Mouse (Mus musculus) cerebellum, adult 11 months (tissue): ENCODE data around the gene Vwa5a.

ENCODE experiments used
- DNase-seq: peaks from one replicate; pipeline ENCODE4 v3.0.0; 2022

The Vwa5a gene

DNA sequence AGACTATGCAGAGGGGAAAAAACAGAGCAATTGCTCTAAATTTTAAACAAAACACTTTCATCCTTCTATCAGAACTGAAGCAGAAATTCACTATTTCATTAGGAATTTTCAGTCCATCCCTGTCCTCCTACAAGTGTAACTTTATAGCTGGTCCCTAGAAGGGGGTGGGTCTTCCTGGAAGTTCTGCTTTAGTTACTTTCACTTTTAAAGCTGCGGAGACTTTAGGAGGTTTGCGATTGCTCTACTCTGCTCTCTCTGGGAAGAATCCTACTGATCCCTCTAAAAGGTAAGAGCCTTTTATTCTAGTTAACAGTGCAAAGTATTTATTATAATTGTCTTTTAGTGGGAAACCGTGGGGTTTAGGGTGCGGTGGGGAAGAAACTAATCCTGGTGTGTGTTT is at the start of gene Vwa5a:
Gene Vwa5a, plus strand, starts transcription at position 167 of the 400 bp plus-strand sequence.
- no peak for DNase-seq

DNA sequence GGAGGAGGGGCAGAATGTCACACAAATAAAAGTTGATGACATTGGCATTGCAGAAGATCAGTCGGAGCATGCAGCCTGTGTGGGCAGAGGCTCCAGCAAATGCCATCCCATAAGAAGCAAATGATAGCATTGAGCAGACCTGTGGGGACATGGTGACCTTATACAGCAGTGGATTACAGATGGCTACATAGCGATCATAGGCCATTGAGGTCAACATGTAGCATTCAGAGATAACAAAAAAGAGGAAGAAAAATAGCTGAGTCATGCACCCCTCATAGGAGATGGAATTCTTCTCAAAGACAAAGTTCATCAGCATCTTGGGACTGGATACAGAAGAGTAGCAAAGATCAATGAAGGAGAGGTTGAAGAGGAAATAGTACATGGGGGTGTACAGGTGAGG is 45.2 kb upstream of the Vwa5a start:
- DNase-seq: no peak

DNA sequence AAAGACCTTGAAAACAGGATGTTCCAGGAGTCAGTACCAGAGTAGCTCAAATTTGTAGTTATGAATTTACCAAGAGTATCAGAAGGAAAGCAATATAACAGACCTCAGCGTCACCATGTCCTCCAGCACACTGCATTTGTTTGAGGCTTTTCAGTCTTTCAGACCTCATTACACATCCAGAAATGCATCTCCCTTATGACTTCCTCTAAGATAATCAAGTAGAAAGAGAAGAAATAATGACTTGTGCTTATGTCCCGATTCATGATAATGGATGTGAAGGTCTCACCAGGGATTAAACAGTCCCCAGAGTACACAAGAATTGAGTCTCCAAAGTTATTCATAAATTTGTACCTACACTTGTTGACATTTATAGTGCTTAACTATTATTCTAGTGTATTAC is 43.6 kb upstream of the Vwa5a start, which contains the start of gene Olfr918:
Gene Olfr918, minus strand, starts transcription at position 101 of the 400 bp plus-strand sequence.
- no peak for DNase-seq

DNA sequence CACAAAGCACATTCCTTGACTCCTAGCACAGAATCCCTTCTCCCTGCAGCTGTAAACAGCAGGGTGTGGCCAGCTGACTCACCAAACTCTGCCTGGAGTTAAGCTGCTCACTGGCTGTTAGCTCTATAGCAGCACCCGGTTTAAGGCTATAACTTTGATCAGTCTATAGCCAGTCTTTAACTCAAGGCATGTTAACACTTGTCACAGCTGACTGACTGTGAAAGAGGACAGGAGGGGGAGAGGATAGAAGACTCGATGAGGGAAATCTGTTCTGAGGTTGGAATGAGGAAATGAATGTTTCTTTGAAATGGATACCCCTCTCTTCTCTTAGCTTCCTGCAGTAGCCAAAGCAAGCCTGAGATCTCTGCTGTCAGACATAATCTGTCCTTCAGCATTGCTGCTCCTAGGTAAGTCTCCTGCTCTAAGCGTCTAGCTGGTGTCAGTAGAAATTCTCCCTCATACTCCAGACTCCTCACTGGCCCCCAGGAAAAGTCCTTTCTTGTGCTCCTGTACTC is 916 bp downstream of the Vwa5a start:
- DNase-seq: no peak

DNA sequence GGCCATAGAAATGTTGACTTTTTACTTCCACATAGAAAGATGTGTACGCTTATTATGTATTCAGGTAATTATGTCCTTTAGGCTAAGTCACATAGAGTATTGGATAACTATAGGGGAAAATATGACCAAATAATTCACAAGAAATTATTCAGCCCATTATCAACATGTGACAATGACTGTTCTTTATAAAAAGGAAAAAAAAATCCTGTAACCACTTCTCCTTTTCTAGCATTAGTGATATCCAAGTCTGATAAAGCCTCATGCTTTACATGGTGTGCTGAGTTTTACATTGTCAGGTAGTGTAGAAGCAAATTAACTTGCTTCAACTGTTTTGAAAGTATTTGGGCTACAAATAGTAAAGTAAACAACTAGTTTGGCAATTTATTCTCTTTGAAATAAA is 6.0 kb downstream of the Vwa5a start:
- DNase-seq: no peak

DNA sequence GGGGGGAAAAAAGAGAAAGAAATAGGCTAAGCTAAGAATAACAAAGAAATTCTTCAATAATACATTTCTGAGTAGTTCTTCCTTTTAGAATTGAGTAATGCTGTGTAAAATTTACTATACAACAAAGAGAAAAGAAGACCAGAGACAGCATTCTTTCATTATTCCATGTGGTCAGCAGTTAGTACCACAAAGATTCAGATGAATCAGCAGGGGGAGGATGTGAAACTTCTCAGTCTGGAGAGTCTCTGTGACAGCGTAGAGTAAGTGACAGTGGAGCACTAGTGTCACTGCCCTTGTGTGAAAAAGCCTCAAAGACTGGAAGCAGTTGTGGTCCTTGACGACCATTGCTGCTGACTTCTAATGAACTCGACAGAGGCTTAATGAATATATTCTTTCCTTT is 10.2 kb downstream of the Vwa5a start:
- no peak for DNase-seq

DNA sequence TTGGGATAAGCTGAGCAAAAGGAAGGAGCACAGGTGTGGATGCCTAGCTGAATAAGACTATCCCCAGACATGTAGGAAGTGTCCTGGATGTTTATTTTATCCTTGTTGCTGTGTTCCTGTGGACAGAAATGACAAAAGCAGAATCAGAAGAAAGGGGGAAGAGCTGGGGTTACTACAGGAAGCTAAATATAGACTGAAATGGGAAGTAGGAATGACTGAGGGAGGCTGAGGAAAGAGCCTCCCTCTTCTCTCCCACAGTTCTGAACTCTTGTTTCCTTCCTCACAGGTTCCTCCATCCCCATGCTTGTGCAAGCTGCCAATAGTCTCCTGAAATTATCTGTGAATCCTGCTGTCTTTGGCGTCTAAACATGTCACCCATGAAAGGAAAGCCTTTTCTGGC is 23.3 kb downstream of the Vwa5a start:
- no peak for DNase-seq

DNA sequence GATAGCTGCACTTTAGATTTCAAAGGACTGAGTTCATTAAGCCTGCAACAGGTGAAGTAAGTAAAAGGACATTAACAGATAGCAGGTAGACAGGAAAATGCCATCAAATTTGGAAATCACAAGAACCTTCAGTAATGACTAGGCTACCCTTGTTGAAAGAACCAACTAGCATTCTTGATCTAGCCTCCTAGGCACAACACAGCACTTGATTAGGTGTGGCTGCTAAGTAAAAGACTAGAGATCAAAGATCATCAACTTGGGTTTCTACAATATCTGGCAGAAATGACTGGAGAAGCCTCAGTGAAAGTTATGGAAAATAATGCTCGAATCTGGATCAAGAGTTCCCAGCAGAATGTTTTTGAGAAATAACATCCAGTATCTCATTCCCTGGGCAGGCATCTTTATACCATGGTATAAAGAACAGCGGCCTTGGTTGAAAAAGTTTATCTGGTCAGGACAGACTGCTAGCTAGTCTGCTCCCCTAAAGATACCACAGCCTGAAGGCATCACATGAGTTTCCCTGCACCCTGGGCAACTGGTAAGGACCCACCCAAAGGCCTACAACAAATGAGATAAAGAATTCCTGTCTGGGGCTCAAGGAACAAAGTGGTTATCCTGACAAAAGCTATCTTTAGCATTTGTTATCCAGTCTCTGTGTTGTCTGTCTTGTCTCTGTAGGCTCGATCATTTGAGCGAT is 26.7 kb downstream of the Vwa5a start:
- DNase-seq: no peak

DNA sequence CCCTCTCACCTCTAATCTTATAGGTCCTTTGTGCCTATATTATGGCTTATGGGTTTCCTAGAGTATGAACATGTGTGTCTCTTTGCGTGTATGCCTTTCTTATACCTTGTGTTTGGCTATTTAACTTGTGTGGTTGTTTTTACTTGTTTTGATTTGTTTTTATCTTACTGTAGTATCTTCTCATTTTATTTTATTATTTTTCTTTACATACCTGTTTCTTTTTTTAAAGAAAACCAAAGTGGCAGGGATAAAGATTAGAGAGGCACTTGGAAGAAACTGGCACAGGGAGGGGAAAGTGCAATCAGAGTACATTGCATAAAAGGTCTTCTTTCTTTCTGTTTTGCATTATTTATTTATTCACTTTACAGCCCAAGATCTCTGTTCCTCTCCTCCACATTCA is 33.9 kb downstream of the Vwa5a start, which contains the start of gene Olfr920:
Gene Olfr920, plus strand, starts transcription at position 301 of the 400 bp plus-strand sequence.
- DNase-seq: no peak

DNA sequence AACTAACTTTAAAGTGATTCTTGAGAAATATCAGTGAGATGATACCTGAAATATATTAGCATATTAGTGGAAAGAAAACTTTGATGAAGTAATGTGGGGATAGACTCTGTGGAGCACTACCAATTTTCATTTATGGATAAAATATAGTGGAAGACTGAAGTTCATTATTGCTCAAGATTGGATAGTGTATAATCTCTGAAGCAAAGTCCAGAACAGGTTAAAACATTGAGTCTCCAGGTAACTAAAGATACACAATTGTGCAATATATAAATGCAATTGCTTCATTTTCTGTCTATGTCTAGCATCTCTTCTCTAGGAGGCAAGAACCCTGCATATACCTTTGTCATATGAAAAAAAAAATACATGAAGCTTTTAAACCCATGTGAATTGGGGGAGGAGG is 54.7 kb downstream of the Vwa5a start, which contains the start of gene Olfr921:
Gene Olfr921, plus strand, starts transcription at position 301 of the 400 bp plus-strand sequence.
- no peak for DNase-seq

DNA sequence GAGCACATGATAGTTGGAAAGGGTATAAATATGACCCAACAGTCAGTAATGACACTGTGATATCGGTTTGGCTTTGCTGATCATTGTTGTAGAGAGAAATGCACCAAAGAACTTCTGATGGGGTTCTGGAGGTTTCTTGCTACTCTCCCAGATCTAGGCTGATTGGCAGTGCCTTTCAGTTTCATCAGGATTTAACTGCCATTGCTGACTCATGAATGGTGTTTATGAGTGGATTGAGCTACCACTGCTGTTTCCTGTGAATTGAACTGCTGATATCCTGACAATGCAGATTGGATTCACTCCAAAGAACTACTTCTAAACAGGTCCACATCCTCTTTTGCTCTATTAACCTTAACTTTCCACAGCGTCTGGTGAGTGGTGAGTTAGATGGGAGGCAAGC is 74.6 kb downstream of the Vwa5a start:
- no peak for DNase-seq
